Mouse (Mus musculus) embryonic facial prominence, embryonic 12.5 days (tissue): ENCODE measurements around the gene Gpr179. TPM values are rescaled to one million over a fixed set of nuclear protein-coding genes. Genes with fewer than 3 reads are reported as not detected.
A peak's percentile ranks its signal among the peaks of the same experiment; 100 is the strongest.

Experiments used
- ATAC-seq: fragments of 200-750 bp; cut with Nextera tagmentation; 2 replicates; pipeline ENCODE4 v1.8.0; 2017; ENCODE audit not compliant: insufficient number of reproducible peaks, insufficient read depth, low FRiP score, low TSS enrichment
- H3K27ac ChIP-seq: fragments of 300-500 bp; sonication (generic); 2 replicates; pipeline ENCODE4 v1.5.1; 2016; ENCODE audit warnings: mild to moderate bottlenecking
- H3K27me3 ChIP-seq: fragments of 300-500 bp; sonication (generic); 2 replicates; pipeline ENCODE4 v1.6.1; 2016; ENCODE audit warnings: mild to moderate bottlenecking, moderate library complexity
- H3K36me3 ChIP-seq: fragments of 300-500 bp; sonication (generic); 2 replicates; pipeline ENCODE4 v1.6.1; 2016; ENCODE audit warnings: mild to moderate bottlenecking
- H3K4me1 ChIP-seq: fragments of 300-500 bp; sonication (generic); 2 replicates; pipeline ENCODE4 v1.6.1; 2016
- H3K4me2 ChIP-seq: fragments of 300-500 bp; sonication (generic); replicated peaks from 2 replicates; pipeline ENCODE4 v1.6.1; 2016; ENCODE audit warnings: mild to moderate bottlenecking, moderate library complexity
- H3K4me3 ChIP-seq: fragments of 300-500 bp; sonication (generic); 2 replicates; pipeline ENCODE4 v1.5.1; 2016; ENCODE audit warnings: mild to moderate bottlenecking
- H3K9ac ChIP-seq: fragments of 300-500 bp; sonication (generic); 2 replicates; pipeline ENCODE4 v1.6.1; 2016; ENCODE audit warnings: mild to moderate bottlenecking, moderate library complexity
- H3K9me3 ChIP-seq: fragments of 300-500 bp; sonication (generic); 2 replicates; pipeline ENCODE4 v1.6.1; 2016; ENCODE audit warnings: mild to moderate bottlenecking, moderate library complexity
- WGBS: fragments of 180-500 bp; shearing (Covaris S2); methylation state at CpG from one replicate; pipeline ENCODE4 v1.1.7; 2016; 5-methylcytosine and 5-hydroxymethylcytosine counted together
- polyA plus RNA-seq: library from polyadenylated mRNA; unstranded; fragments of >200 nt; fragmentation: Nextera tagmentation; extraction: Ambion mirVana; gene quantifications from 2 replicates; pipeline ENCODE4 v1.2.1, GENCODE M21; 2016

The Gpr179 gene
- polyA plus RNA-seq = 0.15 TPM in 2 replicates

DNA sequence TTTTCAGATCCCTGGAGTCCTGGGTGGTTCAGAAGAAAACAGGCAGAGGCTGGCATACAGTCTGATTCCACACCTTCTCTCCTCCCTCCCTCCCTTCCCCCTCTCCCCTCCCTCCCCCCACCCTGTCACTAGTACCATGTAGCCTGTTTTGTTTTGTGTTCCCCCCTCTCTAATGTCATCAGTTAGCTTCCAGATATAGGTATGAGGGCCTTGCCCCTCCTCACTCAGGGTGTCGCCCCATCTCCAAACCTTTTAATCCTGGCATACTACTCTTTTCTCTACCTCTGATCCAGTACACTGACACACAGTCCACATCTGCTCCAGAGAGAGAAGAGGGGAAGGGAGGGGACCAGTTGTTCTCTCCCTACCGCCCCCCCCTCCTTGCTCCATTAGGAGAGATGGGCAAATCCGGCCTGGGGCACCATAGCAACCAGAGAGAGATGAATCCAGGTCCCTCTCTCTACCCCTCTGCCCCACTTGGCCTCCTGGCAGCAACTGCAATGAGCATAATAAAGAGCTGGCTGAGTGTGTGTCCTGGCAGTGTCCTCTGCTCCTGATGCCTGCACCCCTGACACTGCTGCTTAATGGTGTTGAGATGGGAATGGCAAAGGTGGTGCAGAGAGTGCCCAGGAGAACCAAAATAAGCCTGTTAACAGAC lies at the start of gene Gpr179:
Gpr179 (minus strand) TSS at position 51 of the 658 bp plus-strand sequence.
- WGBS = 65% methylated on average over 3 of the region's 3 CpGs
- Histone ChIP-seq H3K27me3 (no peaks in the 10 kb centered on the region; the same call in 1 of the 2 replicates), H3K4me3 (no peak within 1 kb of the TSS), H3K4me1 (peaks cover 7% of the 10 kb centered on the region), H3K36me3 (no peaks in the 10 kb centered on the region), H3K9me3 (no peaks in the 10 kb centered on the region), H3K4me2 (no peak within 1 kb of the TSS), H3K9ac (no peak within 1 kb of the TSS), H3K27ac (no peak within 1 kb of the TSS)
- no peak for ATAC-seq

- ATAC-seq = no peak
- 15% methylated on average over 6 of the region's 6 CpGs for WGBS
- H3K9ac ChIP-seq = no peak overlapping the region
Observed at GRCm38 (mm10) chr11:97401082-97401481, 49.2 kb upstream of the Gpr179 start.

DNA sequence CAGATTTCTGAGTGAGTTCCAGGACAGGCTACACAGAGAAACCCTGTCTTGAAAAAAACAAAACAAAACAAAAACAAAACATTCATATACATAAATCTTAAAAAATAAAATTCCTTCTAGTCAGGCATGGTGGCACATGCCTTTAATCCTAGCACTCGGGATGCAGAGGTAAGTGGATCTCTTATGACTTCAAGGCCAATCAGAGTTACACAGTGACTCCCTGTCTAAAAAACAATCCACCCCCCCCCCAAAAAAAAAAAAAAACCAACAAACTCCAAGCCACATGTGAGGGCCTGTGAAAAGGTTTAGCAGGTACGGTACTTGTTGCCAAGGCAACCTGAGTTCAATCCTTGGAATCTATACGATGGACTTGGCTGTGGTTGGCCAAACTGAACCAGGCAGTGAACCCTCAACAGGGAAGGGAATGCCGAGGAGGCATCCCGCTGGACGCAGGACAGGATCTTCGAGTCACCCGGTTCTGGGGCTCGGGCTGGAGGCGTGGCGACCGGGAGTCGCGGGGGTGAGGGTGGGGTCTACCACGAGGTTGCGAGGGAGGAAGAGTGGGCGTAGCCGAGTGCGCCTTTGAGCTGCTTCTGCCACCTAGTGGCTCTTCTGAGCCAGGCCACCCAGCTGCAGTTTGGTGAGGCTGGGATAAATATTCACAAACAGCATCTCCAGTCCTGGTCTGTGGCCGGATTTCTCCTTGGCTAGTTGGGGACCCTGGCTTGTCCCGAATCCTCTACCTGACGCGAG lies 48.3 kb upstream of the Gpr179 start:
- H3K36me3 ChIP-seq = peaks cover 20% of the 10 kb centered on the region
- H3K4me2 ChIP-seq = peak overlapping the region; percentile 60
- 4% methylated on average over 23 of the region's 23 CpGs for WGBS
- 0 out of 2 replicates have a peak, but pooled peaks cover 6% of the 10 kb centered on the region for H3K27me3 ChIP-seq
- H3K9ac ChIP-seq = no peak overlapping the region
- ATAC-seq = no peak
- peak overlapping the region; percentile 25 for H3K4me3 ChIP-seq
- H3K4me1 ChIP-seq = peaks cover 12% of the 10 kb centered on the region
- no peak overlapping the region for H3K27ac ChIP-seq
- H3K9me3 ChIP-seq = no peaks in the 10 kb centered on the region

More at GRCm38 (mm10) chr11:97401082-97401481, 49.2 kb upstream of the Gpr179 start:
- peaks cover 21% of the 10 kb centered on the region for H3K4me1 ChIP-seq
- H3K27me3 ChIP-seq = 0 out of 2 replicates have a peak, but pooled peaks cover 11% of the 10 kb centered on the region
- no peaks in the 10 kb centered on the region for H3K9me3 ChIP-seq
- H3K4me3 ChIP-seq = no peak overlapping the region
- H3K4me2 ChIP-seq = peak overlapping the region; percentile 60; the same call in 1 of the 2 replicates
- peaks cover 12% of the 10 kb centered on the region for H3K36me3 ChIP-seq
- H3K27ac ChIP-seq = 0 out of 2 replicates have a peak overlapping the region, but pooled peaks have one; percentile 3

- H3K4me2 ChIP-seq = no peak overlapping the region
- 79% methylated on average over 2 of the region's 2 CpGs for WGBS
- no peak overlapping the region for H3K9ac ChIP-seq
Observed at GRCm38 (mm10) chr11:97398506-97398905, 46.6 kb upstream of the Gpr179 start.

DNA sequence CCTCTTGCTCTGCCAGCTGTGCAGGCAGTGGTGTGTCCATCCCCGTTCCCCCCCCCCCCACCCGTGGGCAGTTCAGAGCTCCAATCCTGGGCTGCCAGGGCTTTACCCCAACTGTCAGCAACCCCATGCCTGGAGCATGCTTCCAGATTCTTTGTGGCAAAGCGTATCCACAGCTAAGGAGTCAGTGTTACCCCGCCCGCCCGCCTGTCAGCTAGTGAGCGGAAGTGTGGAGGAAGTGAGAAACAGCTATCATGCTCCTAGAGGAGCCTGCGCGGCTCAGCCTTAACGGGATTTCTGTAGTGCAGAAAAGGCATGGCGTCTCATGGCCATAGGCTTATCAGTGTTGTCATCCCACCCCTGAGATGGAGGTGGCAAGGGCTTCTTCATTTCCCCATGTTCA lies 42.3 kb upstream of the Gpr179 start:
- no peak overlapping the region for H3K4me2 ChIP-seq
- H3K36me3 ChIP-seq = peaks cover 74% of the 10 kb centered on the region
- H3K9me3 ChIP-seq = no peaks in the 10 kb centered on the region

More at GRCm38 (mm10) chr11:97398506-97398905, 46.6 kb upstream of the Gpr179 start:
- no peaks in the 10 kb centered on the region for H3K9me3 ChIP-seq
- ATAC-seq = no peak
- 0 out of 2 replicates have a peak, but pooled peaks cover 6% of the 10 kb centered on the region for H3K27me3 ChIP-seq
- no peak overlapping the region for H3K4me3 ChIP-seq
- H3K4me1 ChIP-seq = peaks cover 5% of the 10 kb centered on the region; the same call in 1 of the 2 replicates
- H3K27ac ChIP-seq = no peak overlapping the region
- peaks cover 36% of the 10 kb centered on the region for H3K36me3 ChIP-seq

DNA sequence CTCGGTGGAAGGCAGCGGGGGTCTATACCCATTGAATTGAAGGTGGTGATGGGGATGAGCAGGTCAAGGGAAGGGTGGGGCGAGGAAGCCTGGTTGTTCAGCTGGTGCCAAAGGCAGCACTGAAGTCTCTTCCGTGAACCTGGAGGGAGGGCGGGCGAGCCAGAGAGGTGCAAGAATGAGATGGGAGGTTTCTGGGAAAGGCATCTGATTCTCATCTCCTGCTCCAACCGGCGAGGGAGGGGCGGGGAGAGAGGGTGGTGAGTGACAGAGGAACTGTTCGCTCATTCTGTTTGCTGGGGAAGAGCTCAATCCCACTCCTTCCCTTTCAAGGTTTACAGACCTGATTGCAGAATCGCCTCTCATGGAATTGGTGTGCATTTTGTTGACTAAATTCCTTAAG lies 41.8 kb upstream of the Gpr179 start:
- Histone ChIP-seq H3K36me3 (peaks cover 78% of the 10 kb centered on the region), H3K9ac (no peak overlapping the region), H3K4me3 (no peak overlapping the region), H3K4me1 (no peaks in the 10 kb centered on the region), H3K27ac (no peak overlapping the region), H3K27me3 (no peaks in the 10 kb centered on the region), H3K9me3 (no peaks in the 10 kb centered on the region), H3K4me2 (no peak overlapping the region)
- WGBS = 72% methylated on average over 11 of the region's 11 CpGs
- no peak for ATAC-seq

More for the DNA sequence above, 42.3 kb upstream of the Gpr179 start:
- no peak for ATAC-seq
- Histone ChIP-seq H3K27me3 (no peaks in the 10 kb centered on the region), H3K4me1 (no peaks in the 10 kb centered on the region), H3K27ac (no peak overlapping the region), H3K9ac (no peak overlapping the region), H3K4me3 (no peak overlapping the region)
- 89% methylated on average over 11 of the region's 11 CpGs for WGBS

GRCm38 (mm10) chr11:97389127-97389526 lies 37.2 kb upstream of the Gpr179 start:
- Histone ChIP-seq H3K27ac (no peak overlapping the region), H3K9me3 (no peaks in the 10 kb centered on the region), H3K4me2 (no peak overlapping the region), H3K9ac (no peak overlapping the region), H3K4me3 (no peak overlapping the region), H3K27me3 (no peaks in the 10 kb centered on the region), H3K4me1 (no peaks in the 10 kb centered on the region), H3K36me3 (peaks cover 62% of the 10 kb centered on the region)
- 90% methylated on average over 8 of the region's 8 CpGs for WGBS
- ATAC-seq = no peak

DNA sequence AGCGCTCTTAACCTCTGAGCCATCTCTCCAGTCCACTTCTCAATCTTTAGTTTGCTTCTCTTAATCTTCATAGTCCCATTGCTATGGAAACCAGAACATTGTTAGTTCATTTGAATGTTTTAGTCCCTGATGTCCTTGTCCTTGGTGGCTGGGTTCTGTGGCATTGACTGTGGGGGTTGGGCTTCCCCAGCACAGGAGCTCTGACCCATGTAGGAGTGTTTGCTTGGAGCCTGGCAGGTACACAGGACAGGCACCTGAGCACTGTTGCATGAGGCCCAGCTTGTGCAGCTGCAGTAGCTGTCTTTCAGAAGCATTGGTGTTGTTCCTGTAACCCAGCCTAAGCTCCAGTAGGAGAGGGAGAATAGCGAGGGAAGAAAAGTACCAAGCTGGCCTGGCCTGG lies 35.9 kb upstream of the Gpr179 start:
- no peak overlapping the region for H3K4me2 ChIP-seq
- no peaks in the 10 kb centered on the region for H3K4me1 ChIP-seq
- no peak for ATAC-seq
- 95% methylated on average over 2 of the region's 2 CpGs for WGBS
- H3K4me3 ChIP-seq = no peak overlapping the region
- H3K9me3 ChIP-seq = no peaks in the 10 kb centered on the region
- H3K27me3 ChIP-seq = no peaks in the 10 kb centered on the region
- H3K9ac ChIP-seq = no peak overlapping the region
- peaks cover 59% of the 10 kb centered on the region for H3K36me3 ChIP-seq
- H3K27ac ChIP-seq = no peak overlapping the region

DNA sequence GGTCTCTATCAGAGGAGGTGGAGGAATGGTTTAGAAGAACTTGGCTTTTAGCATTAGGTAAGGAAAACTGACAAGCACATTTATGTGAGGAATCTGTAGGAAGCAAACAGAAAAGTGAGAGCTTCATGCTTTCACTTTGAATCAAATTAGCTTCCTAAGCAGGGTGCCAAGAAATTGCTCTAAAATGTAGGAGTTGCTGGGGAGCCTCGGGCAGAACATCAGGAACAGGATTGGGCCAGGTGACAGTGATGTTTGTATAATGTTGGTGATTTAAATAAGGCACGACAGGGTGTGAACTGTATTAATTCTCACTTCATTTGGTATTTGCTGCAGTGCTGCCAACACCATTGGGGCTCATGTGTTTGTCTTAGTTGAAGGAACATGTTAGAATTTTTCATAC lies 31.9 kb upstream of the Gpr179 start:
- peaks cover 38% of the 10 kb centered on the region for H3K36me3 ChIP-seq
- ATAC-seq = no peak
- H3K4me1 ChIP-seq = no peaks in the 10 kb centered on the region
- H3K9me3 ChIP-seq = no peaks in the 10 kb centered on the region
- H3K27me3 ChIP-seq = no peaks in the 10 kb centered on the region
- H3K4me3 ChIP-seq = no peak overlapping the region
- no peak overlapping the region for H3K4me2 ChIP-seq
- H3K27ac ChIP-seq = no peak overlapping the region
- no peak overlapping the region for H3K9ac ChIP-seq
- 79% methylated on average over 2 of the region's 2 CpGs for WGBS

DNA sequence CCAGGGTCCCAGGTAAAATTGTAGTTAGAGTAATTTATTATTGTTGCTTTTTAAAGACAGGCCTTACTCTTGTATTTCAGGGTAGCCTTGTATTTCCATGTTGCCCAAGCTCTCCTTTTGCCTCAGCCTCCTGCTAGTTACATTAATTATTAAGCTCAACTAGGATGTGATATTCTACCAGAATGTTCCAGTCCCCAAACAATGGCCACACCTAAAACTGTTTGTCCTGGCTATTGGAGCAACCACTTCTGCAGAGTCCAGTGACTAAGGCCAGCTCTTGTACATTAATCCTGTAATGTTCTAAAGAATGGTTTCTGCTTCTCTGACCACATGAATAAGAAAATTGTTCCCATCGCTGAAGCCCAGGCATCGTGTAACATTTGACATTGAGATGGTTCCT lies 31.1 kb upstream of the Gpr179 start:
- H3K36me3 ChIP-seq = peaks cover 39% of the 10 kb centered on the region
- no peak for ATAC-seq
- no peaks in the 10 kb centered on the region for H3K4me1 ChIP-seq
- no peak overlapping the region for H3K9ac ChIP-seq
- no peak overlapping the region for H3K4me2 ChIP-seq
- no peaks in the 10 kb centered on the region for H3K9me3 ChIP-seq
- H3K4me3 ChIP-seq = no peak overlapping the region
- no peak overlapping the region for H3K27ac ChIP-seq
- H3K27me3 ChIP-seq = no peaks in the 10 kb centered on the region
- WGBS = 96% methylated on average over 2 of the region's 2 CpGs

DNA sequence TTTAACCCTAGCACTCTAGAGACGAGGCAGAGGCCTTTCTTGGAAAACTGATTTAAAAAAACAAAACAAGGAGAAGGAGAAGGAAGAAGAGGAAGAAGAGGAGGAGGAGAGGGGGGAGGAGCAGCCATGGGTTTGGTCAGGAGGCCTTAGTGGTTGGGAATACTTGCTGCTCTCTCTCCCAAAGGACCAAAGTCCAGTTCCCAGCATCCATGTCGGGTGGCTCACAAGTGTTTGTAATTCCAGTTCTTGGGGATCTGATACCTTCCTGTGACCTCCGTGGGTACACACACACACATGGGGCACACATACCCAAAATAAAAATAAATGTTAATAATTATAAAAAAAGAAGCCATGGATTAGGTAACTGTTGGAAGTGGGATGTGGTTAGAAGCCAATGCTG lies 28.2 kb upstream of the Gpr179 start:
- peaks cover 55% of the 10 kb centered on the region for H3K36me3 ChIP-seq
- H3K27ac ChIP-seq = no peak overlapping the region
- no peaks in the 10 kb centered on the region for H3K9me3 ChIP-seq
- H3K4me2 ChIP-seq = no peak overlapping the region
- WGBS = 74% methylated on average over 3 of the region's 3 CpGs
- no peak overlapping the region for H3K9ac ChIP-seq
- no peak for ATAC-seq
- no peaks in the 10 kb centered on the region for H3K4me1 ChIP-seq
- no peak overlapping the region for H3K4me3 ChIP-seq
- no peaks in the 10 kb centered on the region for H3K27me3 ChIP-seq

- Histone ChIP-seq H3K27me3 (no peaks in the 10 kb centered on the region), H3K27ac (no peak overlapping the region), H3K9me3 (no peaks in the 10 kb centered on the region), H3K9ac (no peak overlapping the region), H3K36me3 (peaks cover 36% of the 10 kb centered on the region), H3K4me1 (0 out of 2 replicates have a peak, but pooled peaks cover 3% of the 10 kb centered on the region), H3K4me3 (no peak overlapping the region), H3K4me2 (no peak overlapping the region)
- 91% methylated on average over 2 of the region's 2 CpGs for WGBS
- ATAC-seq = no peak
Observed at GRCm38 (mm10) chr11:97373402-97373801, 21.5 kb upstream of the Gpr179 start.
